Mouse (Mus musculus) gastrocnemius, postnatal 14 days (tissue): ENCODE results near the gene Rps9. TPM values are rescaled to one million over a fixed set of nuclear protein-coding genes. Genes with fewer than 3 reads are reported as not detected.

ENCODE experiments used
- DNase-seq: peaks from one replicate; pipeline ENCODE4 v3.0.0; 2021; ENCODE audit warnings: mixed read lengths
- intact Hi-C: fragments of 180-260 bp; cut with DNase I; formaldehyde crosslinking; loops from one replicate; pipeline ENCODE4 v1.15.1; 2025; ENCODE audit warnings: low total_unique reads
- long read RNA-seq, 2 experiments: library from polyadenylated mRNA; stranded (forward); transcript quantifications; one replicate each; pipeline ENCODE4 v2.0.0; 2021
- total RNA-seq, 2 experiments: library from RNA; stranded (reverse); gene quantifications; 2 replicates each; pipeline ENCODE4 v1.2.3; 2021

The Rps9 gene
- 100 to 1,000 TPM; 561 to 608 TPM for total RNA-seq
- long read RNA-seq, experiment 1, transcript Rps9-204 (4 exons, 914 nt), result minor isoform, 10 of 213 reads
- long read RNA-seq, experiment 1, transcript Rps9-201 (5 exons, 751 nt), result major isoform, 185 of 213 reads
- long read RNA-seq, experiment 1, partial matches to known transcripts, result 14 of 213 reads
- long read RNA-seq, experiment 1, other reads (novel, unspliced or antisense), result 4 of 213 reads
- long read RNA-seq, experiment 2, transcript Rps9-204 (4 exons, 914 nt), result minor isoform, 8 of 241 reads
- long read RNA-seq, experiment 2, transcript Rps9-201 (5 exons, 751 nt), result major isoform, 216 of 241 reads
- long read RNA-seq, experiment 2, partial matches to known transcripts, result 11 of 241 reads
- long read RNA-seq, experiment 2, other reads (novel, unspliced or antisense), result 6 of 241 reads

GRCm38 (mm10) chr7:3703879-3704441, at the start of gene Rps9:
Gene Rps9 (plus strand): TSS chr7:3703993.
- peak; percentile 94 for DNase-seq
- intact Hi-C loops, result no loop called here

- intact Hi-C loops, result no loop called here
- DNase-seq, result no peak
Observed at GRCm38 (mm10) chr7:3656966-3657365, 46.8 kb upstream of the Rps9 start.

GRCm38 (mm10) chr7:3658578-3658977, 45.2 kb upstream of the Rps9 start:
- no peak for DNase-seq
- intact Hi-C loops, result no loop called here

- no peak for DNase-seq
- intact Hi-C loops, result no loop called here
Observed at GRCm38 (mm10) chr7:3664524-3665214, 39.1 kb upstream of the Rps9 start.

- intact Hi-C loops, result no loop called here
Observed at GRCm38 (mm10) chr7:3665215-3666114, 38.3 kb upstream of the Rps9 start, which contains the start of gene Leng1. Gene Leng1 (minus strand): TSS chr7:3665840.

GRCm38 (mm10) chr7:3666921-3667391, 36.8 kb upstream of the Rps9 start:
- no peak for DNase-seq
- intact Hi-C loops, result no loop called here

More at GRCm38 (mm10) chr7:3665215-3666114, 38.3 kb upstream of the Rps9 start, which contains the start of gene Leng1:
- DNase-seq, result peak; percentile 97

GRCm38 (mm10) chr7:3674507-3675227, 29.1 kb upstream of the Rps9 start:
- intact Hi-C loops, result no loop called here
- DNase-seq, result peak; percentile 83

- no peak for DNase-seq
- intact Hi-C loops, result no loop called here
Observed at GRCm38 (mm10) chr7:3675228-3675548, 28.6 kb upstream of the Rps9 start.

- no peak for DNase-seq
- intact Hi-C loops, result no loop called here
Observed at GRCm38 (mm10) chr7:3676371-3676770, 27.4 kb upstream of the Rps9 start.

- intact Hi-C loops, result no loop called here
- no peak for DNase-seq
Observed at GRCm38 (mm10) chr7:3677342-3677741, 26.5 kb upstream of the Rps9 start, which contains the start of gene Tmc4. Gene Tmc4 (minus strand): TSS chr7:3677553.

- intact Hi-C loops, result no loop called here
- no peak for DNase-seq
Observed at GRCm38 (mm10) chr7:3683908-3684550, 19.8 kb upstream of the Rps9 start.

- intact Hi-C loops, result no loop called here
- no peak for DNase-seq
Observed at GRCm38 (mm10) chr7:3684698-3685097, 19.1 kb upstream of the Rps9 start.

- intact Hi-C loops, result no loop called here
Observed at GRCm38 (mm10) chr7:3685400-3686187, 18.2 kb upstream of the Rps9 start.

GRCm38 (mm10) chr7:3691919-3692318, 11.9 kb upstream of the Rps9 start:
- intact Hi-C loops, result no loop called here
- no peak for DNase-seq

More at GRCm38 (mm10) chr7:3685400-3686187, 18.2 kb upstream of the Rps9 start:
- DNase-seq, result no peak

- DNase-seq, result no peak
- intact Hi-C loops, result no loop called here
Observed at GRCm38 (mm10) chr7:3692382-3692986, 11.3 kb upstream of the Rps9 start, which contains the start of gene Tsen34. Gene Tsen34 (plus strand): TSS chr7:3692863.

GRCm38 (mm10) chr7:3692987-3693808, 10.6 kb upstream of the Rps9 start, which contains the start of gene Mboat7:
Gene Mboat7 (minus strand): TSS chr7:3693523.
- DNase-seq, result peak; percentile 95
- intact Hi-C loops, result no loop called here
